Mouse (Mus musculus) liver, embryonic 15.5 days (tissue): ENCODE results near the gene Gm10719. TPM values are rescaled to one million over a fixed set of nuclear protein-coding genes. Genes with fewer than 3 reads are reported as not detected.
"Not testable (repeated sequence)": the region's sequence is repeated elsewhere in the genome, so short reads cannot be mapped to it uniquely, and the experiment has no call there.

Source experiments
- ATAC-seq: fragments of 200-750 bp; cut with Nextera tagmentation; 2 replicates; pipeline ENCODE4 v1.8.0; 2017; ENCODE audit warnings: moderate number of reproducible peaks, mild to moderate bottlenecking, moderate library complexity; ENCODE audit not compliant: insufficient read depth
- H3K27ac ChIP-seq: fragments of 300-500 bp; sonication (generic); replicated peaks from 2 replicates; pipeline ENCODE4 v1.5.1; 2015; ENCODE audit warnings: mild to moderate bottlenecking, inconsistent platforms
- H3K27me3 ChIP-seq: fragments of 300-500 bp; sonication (generic); 2 replicates; pipeline ENCODE4 v1.6.1; 2015; ENCODE audit warnings: mild to moderate bottlenecking, inconsistent platforms
- H3K36me3 ChIP-seq: fragments of 300-500 bp; sonication (generic); replicated peaks from 2 replicates; pipeline ENCODE4 v1.6.1; 2015; ENCODE audit warnings: moderate library complexity, mild to moderate bottlenecking, inconsistent platforms
- H3K4me1 ChIP-seq: fragments of 300-500 bp; sonication (generic); replicated peaks from 2 replicates; pipeline ENCODE4 v1.6.1; 2015; ENCODE audit warnings: inconsistent platforms
- H3K4me2 ChIP-seq: fragments of 300-500 bp; sonication (generic); 2 replicates; pipeline ENCODE4 v1.6.1; 2015; ENCODE audit warnings: moderate library complexity, mild to moderate bottlenecking, inconsistent platforms
- H3K4me3 ChIP-seq: fragments of 300-500 bp; sonication (generic); replicated peaks from 2 replicates; pipeline ENCODE4 v1.5.1; 2015; ENCODE audit warnings: mild to moderate bottlenecking, inconsistent platforms
- H3K9ac ChIP-seq: fragments of 300-500 bp; sonication (generic); 2 replicates; pipeline ENCODE4 v1.6.1; 2015; ENCODE audit warnings: moderate library complexity, mild to moderate bottlenecking, inconsistent platforms
- H3K9me3 ChIP-seq: fragments of 300-500 bp; sonication (generic); replicated peaks from 2 replicates; pipeline ENCODE4 v1.6.1; 2016; ENCODE audit warnings: inconsistent platforms
- whole genome bisulfite sequencing: fragments of 180-500 bp; shearing (Covaris S2); methylation state at CpG from one replicate; pipeline ENCODE4 v1.1.7; 2015; ENCODE audit warnings: mixed read lengths; ENCODE audit not compliant: insufficient replicate concordance; 5-methylcytosine and 5-hydroxymethylcytosine counted together
- microRNA-seq: library from miRNA; unstranded; fragments of <30 nt; microRNA quantifications from one replicate; pipeline ENCODE4, GENCODE M21; 2016
- polyA plus RNA-seq: library from polyadenylated mRNA; unstranded; fragments of >200 nt; fragmentation: Nextera tagmentation; extraction: Ambion mirVana; gene quantifications from 2 replicates; pipeline ENCODE4 v1.2.1, GENCODE M21; 2015

The Gm10719 gene
- polyA plus RNA-seq, 1 experiment from 2014 or later = not detected

GRCm38 (mm10) chr9:3026741-3027140 is 9.5 kb downstream of the Gm10719 start:
- not testable (repeated sequence) for H3K4me2 ChIP-seq, H3K4me1 ChIP-seq, H3K27me3 ChIP-seq, ATAC-seq, H3K27ac ChIP-seq, H3K9me3 ChIP-seq, H3K36me3 ChIP-seq, H3K9ac ChIP-seq, H3K4me3 ChIP-seq
- 50% methylated on average over 9 of the region's 9 CpGs for WGBS

DNA sequence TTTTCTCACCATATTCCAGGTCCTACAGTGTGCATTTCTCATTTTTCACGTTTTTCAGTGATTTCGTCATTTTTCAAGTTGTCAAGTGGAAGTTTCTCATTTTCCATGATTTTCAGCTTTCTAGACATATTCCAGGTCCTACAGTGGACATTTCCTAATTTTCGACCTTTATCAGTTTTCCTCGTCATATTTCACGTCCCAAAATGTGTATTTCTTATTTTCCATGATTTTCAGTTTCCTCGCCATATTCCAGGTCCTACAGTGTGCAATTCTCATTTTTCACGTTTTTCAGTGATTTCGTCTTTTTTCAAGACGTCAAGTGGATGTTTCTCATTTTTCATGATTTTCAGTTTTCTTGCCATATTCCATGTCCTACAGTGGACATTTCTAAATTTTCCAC is 10.0 kb downstream of the Gm10719 start:
- ATAC-seq, H3K4me3 ChIP-seq, H3K4me2 ChIP-seq, H3K36me3 ChIP-seq, H3K27ac ChIP-seq, H3K4me1 ChIP-seq, H3K9ac ChIP-seq, H3K9me3 ChIP-seq, H3K27me3 ChIP-seq: not testable (repeated sequence)
- WGBS = 59% methylated on average over 9 of the region's 9 CpGs

DNA sequence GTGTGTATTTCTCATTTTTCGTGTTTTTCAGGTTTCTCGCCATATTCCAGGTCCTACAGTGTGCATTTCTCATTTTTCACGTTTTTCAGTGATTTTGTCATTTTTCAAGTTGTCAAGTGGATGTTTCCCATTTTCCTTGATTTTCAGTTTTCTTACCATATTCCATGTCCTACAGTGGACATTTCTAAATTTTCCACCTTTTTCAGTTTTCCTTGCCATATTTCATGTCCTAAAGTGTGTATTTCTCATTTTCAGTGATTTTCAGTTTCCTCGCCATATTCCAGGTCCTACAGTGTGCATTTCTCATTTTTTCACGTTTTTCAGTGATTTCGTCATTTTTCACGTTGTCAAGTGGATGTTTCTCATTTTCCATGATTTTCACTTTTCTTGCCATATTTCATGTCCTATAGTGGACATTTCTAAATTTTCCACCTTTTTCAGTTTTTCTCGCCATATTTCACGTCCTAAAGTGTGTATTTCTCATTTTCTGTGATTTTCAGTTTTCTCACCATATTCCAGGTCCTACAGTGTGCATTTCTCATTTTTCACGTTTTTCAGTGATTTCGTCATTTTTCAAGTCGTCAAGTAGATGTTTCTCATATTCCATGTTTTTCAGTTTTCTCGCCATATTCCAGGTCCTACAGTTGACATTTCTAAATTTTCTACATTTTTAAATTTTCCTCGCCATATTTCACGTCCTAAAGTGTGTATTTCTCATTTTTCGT is 12.2 kb downstream of the Gm10719 start:
- ATAC-seq, H3K36me3 ChIP-seq, H3K4me2 ChIP-seq, H3K27me3 ChIP-seq, H3K27ac ChIP-seq, H3K4me3 ChIP-seq, H3K9me3 ChIP-seq, H3K9ac ChIP-seq, H3K4me1 ChIP-seq: not testable (repeated sequence)
- 51% methylated on average over 13 of the region's 16 CpGs for WGBS

- not testable (repeated sequence) for H3K9ac ChIP-seq, H3K9me3 ChIP-seq, H3K4me2 ChIP-seq, H3K4me3 ChIP-seq, H3K4me1 ChIP-seq, H3K27ac ChIP-seq, ATAC-seq, H3K36me3 ChIP-seq, H3K27me3 ChIP-seq
- WGBS = 64% methylated on average over 4 of the region's 10 CpGs
Observed at GRCm38 (mm10) chr9:3030677-3031318, 13.6 kb downstream of the Gm10719 start.

DNA sequence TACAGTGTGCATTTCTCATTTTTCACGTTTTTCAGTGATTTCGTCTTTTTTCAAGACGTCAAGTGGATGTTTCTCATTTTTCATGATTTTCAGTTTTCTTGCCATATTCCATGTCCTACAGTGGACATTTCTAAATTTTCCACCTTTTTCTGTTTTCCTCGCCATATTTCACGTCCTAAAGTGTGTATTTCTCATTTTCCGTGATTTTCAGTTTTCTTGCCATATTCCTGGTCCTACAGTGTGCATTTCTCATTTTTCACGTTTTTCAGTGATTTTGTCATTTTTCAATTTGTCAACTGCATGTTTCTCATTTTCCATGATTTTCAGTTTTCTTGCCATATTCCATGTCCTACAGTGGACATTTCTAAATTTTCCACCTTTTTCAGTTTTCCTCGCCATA is 17.1 kb downstream of the Gm10719 start, which contains the start of gene Gm17535:
Gm17535 (plus strand) TSS at position 301 of the 400 bp plus-strand sequence.
- H3K4me2 ChIP-seq, H3K9me3 ChIP-seq, H3K4me1 ChIP-seq, H3K27me3 ChIP-seq, H3K9ac ChIP-seq, H3K36me3 ChIP-seq, ATAC-seq, H3K27ac ChIP-seq, H3K4me3 ChIP-seq: not testable (repeated sequence)
- WGBS = 37% methylated on average over 2 of the region's 8 CpGs

- H3K4me1 ChIP-seq, H3K9ac ChIP-seq, H3K27me3 ChIP-seq, ATAC-seq, H3K36me3 ChIP-seq, H3K9me3 ChIP-seq, H3K4me3 ChIP-seq, H3K27ac ChIP-seq, H3K4me2 ChIP-seq: not testable (repeated sequence)
- 69% methylated on average over 8 of the region's 8 CpGs for WGBS
Observed at GRCm38 (mm10) chr9:3036577-3036976, 19.4 kb downstream of the Gm10719 start, which contains the start of gene Gm10715. Gene Gm10715, plus strand, starts transcription at chr9:3036877.

DNA sequence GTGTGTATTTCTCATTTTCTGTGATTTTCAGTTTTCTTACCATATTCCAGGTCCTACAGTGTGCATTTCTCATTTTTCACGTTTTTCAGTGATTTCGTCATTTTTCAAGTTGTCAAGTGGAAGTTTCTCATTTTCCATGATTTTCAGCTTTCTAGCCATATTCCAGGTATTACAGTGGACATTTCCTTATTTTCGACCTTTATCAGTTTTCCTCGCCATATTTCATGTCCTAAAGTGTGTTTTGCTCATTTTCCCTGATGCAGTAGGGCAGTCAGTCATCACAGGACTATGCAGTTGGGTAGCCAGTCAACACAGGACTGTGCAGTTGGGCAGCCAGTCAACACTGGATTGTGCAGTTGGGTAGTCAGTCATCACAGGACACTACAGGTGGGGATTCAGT is 21.0 kb downstream of the Gm10719 start:
- not testable (repeated sequence) for ATAC-seq, H3K4me2 ChIP-seq, H3K36me3 ChIP-seq, H3K4me1 ChIP-seq, H3K9me3 ChIP-seq, H3K9ac ChIP-seq, H3K4me3 ChIP-seq, H3K27me3 ChIP-seq, H3K27ac ChIP-seq
- WGBS = 46% methylated on average over 4 of the region's 4 CpGs

Small RNA genes lying within 50 kb of the gene (microRNA-seq; reads per million reads assigned to microRNA genes)
- gene Mir101c = not detected

Other genes starting within 250 kb of the Gm10719 start
- not detected in 2 replicates for gene Gm10722, start 16.5 kb upstream of the Gm10719 start, polyA plus RNA-seq
- not detected in 2 replicates for gene Gm11168, start 14.1 kb upstream of the Gm10719 start, polyA plus RNA-seq
- gene Gm10721, start 4.3 kb upstream of the Gm10719 start, polyA plus RNA-seq = not detected in 2 replicates
- not detected in 2 replicates for gene Gm10720, start 1.8 kb upstream of the Gm10719 start, polyA plus RNA-seq
- not detected in 2 replicates for gene Gm10718, start 6.1 kb downstream of the Gm10719 start, polyA plus RNA-seq
- not detected in 2 replicates for gene Gm10717, start 8.0 kb downstream of the Gm10719 start, polyA plus RNA-seq
- not detected in 2 replicates for gene Gm17535, start 17.2 kb downstream of the Gm10719 start, polyA plus RNA-seq
- not detected in 2 replicates for gene Gm10715, start 19.5 kb downstream of the Gm10719 start, polyA plus RNA-seq